Mouse (Mus musculus) v-Abl transformed pro-B cells (cell line): ENCODE data around the gene Psmd12.

Source experiments
- in situ Hi-C, 2 experiments: fragments of 400-800 bp; cut with MboI; formaldehyde crosslinking; loops; one replicate each; pipeline ENCODE4 v1.15.1; 2025; ENCODE audit not compliant: unreplicated experiment in 2 of 2

The Psmd12 gene

DNA sequence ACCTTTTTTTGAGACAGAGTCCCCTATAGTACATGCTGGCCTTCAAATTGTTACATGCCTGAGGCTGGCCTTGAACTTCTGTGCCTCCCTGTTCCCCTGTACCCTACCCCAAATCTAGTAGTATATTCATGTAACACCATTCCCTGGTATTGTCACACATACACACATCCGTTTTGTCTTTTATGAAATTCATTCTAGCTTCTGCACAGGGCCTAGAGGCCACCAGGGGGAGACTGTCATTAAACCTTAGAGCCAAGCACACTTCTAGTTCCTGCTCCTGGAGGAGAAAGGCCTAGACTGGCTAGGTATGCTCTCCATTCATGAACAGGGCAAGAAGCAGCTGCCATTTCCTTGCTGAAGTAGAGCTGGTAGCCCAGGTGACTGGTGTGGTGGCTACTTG lies 27.0 kb downstream of the Psmd12 start:
- in situ Hi-C loops: no loop called here

DNA sequence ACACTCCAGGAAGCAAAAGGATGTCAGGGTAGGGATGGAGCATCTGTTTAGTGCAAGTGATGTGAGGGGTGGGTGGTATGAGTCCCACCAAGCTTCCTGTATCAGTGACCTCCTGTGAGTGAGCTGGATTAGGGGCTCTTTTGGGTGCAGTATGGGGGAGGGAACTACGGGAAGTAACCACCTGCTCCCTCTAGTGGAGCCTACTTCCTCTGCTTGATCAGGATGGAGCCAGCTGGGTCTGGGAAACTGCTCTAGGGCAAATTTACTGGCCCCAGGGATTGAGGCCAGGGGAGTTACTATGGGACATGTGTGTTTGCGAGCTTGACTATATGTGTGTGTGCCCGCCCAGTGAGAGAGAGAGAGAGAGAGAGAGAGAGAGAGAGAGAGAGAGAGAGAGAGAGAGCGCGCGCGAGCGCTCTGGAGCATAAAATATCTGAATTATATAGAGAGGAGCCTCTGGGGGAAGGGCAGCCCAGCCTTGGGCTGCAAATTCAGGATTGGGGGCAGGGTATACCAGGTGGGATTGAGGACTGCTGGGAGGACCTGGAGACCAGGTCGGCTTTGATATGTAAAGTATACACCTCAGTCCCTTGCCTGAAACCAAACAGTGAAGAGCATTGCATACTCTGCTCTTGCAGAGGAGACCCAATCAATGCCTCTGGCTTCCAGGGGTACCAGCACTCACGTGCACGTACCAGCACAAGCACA lies 30.5 kb downstream of the Psmd12 start:
- in situ Hi-C loops: loop anchor here (5.0 kb wide), 2 partner anchors 348 to 483 kb away; no protein-coding TSS in a partner anchor

DNA sequence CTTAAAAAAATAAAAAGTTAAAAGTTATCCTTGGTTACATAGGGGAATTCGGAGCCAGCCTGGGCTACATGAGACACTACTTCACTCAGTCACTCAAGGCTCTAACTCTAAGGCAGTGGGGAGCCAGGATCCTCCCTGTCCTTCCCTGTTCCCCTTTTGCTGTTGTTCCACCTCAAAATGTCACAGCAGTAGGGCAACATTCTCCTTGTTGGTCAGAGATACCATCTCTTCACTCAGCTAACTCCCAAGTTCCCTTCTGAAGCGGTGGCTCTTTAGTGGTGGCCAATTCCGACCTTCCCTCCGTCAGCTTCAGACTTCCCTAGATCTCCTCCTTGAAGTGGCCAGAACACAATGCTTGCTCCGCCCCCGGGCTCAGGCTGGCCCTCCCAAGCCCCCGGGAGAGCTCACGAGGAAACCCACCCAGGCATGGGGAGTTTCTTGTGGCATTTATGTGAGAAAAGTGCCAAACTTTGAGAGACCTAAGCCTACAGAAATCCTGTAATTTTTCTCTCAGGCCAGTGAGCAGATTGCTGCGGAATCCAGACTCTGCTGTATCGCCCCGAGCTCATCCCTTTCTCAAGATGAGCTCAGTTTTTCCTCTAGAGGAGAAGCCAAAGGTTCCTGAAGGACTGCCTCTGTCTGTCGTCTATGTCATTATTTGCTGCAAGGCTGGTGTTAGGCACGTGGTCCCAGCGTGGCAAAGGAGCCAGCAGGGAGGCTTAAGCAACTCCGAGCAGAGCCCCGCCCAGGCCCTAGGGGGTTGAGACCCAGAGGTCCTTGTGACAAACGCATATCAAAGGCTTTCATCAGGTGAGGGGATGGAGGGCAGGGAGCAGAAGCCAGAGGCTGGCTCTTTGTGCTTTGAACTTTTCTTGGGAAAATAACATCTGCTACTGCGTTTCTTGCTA lies 31.3 kb downstream of the Psmd12 start:
- in situ Hi-C loops: loop anchor here (5.0 kb wide), 2 partner anchors 347 to 482 kb away; no protein-coding TSS in a partner anchor

DNA sequence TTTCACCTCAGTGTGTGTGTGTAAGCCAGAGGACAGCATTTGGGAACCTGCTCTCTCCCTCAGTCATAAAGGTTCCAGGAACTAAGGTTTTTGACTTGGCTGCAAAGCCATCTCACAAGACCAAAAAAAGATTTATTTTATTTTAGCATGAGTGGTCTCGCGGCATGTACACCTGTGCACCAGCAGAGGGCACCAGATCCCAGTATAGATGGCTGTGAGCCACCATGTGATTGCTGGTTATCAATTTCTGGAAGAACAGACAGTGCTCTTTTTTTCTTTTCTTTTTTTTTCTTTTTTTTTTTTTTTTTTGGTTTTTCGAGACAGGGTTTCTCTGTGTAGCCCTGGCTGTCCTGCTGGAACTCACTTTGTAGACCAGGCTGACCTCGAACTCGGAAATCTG lies 32.7 kb downstream of the Psmd12 start:
- in situ Hi-C loops: loop anchor here (5.0 kb wide), 2 partner anchors 345 to 480 kb away; no protein-coding TSS in a partner anchor

DNA sequence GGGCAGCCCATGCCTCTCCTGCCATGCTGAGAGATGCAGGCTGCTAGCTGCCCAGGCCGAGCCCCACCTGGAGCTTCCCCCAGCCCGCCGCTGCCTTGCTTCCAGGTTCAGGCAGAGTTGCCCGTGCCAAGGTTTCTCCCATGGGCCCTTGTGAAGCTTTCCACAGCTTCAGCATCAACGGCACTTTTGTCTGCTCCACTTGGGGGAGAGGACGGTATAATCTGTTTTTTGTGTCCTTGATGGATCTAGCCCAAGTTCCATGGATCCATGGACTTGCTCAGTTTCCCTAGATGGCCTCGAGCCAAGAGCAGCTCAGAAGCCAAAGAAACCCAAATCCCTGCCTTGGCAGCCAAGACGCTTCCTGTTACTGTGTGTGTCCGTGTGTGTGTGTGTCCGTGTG lies 33.8 kb downstream of the Psmd12 start:
- in situ Hi-C loops: loop anchor here (5.0 kb wide), 2 partner anchors 344 to 479 kb away; no protein-coding TSS in a partner anchor

DNA sequence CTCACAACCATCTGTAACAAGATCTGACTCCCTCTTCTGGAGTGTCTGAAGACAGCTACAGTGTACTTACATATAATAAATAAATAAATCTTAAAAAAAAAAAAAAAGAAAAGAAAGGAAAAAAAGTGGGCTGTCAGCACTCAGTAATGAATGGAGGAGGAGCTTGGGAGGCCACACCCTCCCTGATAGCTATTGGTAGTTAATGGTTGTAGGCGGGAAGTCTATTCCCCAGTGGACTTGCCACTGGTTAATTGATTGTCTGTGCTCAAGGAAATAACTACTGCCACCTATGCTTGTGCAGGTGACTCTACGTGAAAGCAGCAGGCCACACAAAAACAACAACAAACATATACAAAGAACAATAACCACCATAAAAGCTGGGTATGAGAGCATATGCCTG lies 37.1 kb downstream of the Psmd12 start:
- in situ Hi-C loops: no loop called here

DNA sequence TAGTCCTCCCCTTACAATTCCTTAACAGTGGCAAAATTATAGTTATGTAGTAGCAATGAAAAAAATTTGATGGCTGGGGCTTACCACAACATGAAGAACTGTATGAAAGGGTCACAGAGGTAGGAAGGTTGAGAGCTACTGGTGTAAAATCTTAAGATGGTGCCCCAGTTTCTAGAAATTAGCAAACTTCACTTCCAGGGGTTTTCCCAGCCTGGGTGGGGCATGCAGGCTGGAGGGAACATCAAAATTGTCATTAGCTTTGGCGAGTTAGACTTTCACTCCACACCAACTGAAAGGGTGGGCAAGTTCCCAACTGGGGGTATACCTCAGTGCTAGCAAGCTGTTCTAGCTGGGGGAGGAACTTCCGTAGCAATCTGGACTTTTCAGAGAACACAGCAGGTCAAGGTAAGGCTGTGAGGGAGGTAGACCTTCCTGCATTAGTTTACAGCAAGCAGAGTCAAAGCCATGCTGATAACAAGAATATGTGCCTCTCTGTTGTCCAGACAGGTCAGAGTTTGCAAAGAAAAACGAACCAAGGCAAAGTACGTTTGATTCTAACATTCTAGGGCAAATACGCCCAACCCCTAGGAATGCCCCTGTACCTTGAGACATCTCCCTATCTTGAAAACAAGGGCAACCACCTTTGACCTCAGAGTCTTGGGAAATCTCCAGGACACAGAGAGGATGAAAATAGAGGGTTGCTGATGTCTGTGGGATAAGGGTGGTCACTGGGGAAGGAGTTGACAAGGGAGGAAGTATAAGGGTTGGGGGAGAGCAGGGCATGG lies 39.6 kb downstream of the Psmd12 start:
- in situ Hi-C loops: no loop called here

DNA sequence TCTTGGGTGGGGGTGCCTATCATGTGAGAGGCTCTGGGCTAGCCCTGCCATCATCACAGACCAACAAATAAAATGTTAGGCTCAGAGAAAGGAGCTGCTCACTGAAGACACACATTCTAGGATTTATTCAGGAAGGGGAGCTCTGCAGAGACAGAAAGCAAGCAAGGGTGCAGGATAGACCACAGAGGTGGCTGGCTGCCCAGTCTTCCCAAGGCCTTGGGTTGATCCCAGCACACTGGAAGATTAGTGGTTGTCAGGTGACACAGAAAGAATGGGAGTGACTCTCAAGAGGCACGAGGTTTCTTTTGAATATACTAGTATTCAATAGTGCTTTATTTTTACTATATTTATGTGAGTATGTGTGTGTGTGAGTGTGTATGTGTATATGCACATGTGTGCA lies 41.9 kb downstream of the Psmd12 start:
- in situ Hi-C loops: loop anchor here in 1 of 2 experiments (10.0 kb wide), 1 partner anchor 904 kb away; the partner anchor contains the start of gene Cep112

DNA sequence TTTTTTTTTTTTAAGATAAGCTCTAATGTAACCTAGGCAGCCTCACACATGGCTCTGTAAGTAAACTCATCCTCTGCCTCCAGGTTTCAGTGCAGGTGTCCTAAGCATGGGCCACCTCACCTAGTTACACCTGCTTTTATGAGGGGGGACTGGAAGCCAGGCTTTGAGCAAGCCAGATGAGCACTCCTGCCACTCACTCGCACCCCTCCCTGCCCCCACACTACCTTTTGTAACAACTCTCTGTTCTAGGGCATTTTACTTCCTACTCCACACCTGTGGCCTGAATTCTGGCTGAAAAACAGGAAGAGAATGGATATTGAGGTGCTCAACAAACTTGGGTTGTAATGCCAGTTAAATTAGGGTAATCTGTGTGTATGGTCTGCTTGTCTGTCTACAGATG lies 45.7 kb downstream of the Psmd12 start:
- in situ Hi-C loops: loop anchor here in 1 of 2 experiments (10.0 kb wide), 1 partner anchor 900 kb away; the partner anchor contains the start of gene Cep112

DNA sequence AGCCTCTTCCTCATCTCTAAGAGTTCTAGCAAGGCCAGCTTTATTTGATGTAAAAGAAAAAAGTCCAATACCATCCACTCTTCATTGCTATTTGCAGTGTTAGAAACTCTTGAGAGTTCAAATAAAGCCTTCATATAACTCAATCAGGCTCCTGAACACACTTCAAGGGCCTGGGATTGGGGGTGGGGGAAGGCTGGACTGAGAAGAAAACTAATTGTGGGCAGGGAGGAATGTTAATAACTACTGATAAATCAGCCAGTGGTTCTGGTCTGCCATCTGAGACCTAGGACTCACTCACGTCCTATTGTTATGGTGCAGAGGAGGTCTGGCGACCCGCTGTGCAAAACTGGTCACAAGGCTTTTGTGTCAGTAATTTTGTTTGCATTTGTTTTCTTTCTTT lies 48.3 kb downstream of the Psmd12 start:
- in situ Hi-C loops: loop anchor here in 1 of 2 experiments (10.0 kb wide), 1 partner anchor 897 kb away; the partner anchor contains the start of gene Cep112

DNA sequence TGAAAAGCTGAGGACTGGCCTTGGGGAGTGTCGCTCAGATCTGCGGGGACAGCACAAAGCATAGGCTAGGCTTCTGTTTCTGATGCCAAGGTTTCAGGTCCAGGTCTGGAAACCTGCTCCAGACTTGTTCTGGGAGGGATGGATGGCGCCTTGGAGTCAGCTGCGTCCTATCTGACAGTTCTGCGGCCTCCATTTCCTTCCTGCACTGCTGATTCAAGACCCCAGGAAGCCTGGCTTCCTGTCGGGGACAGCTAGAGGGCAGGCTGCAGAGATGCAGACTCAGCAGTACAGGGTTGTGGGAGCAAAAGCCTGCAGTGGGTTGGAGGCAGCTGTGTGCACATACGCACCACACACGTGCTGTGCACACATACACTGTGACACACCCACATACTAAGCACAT lies 50.0 kb downstream of the Psmd12 start:
- in situ Hi-C loops: loop anchor here in 1 of 2 experiments (10.0 kb wide), 1 partner anchor 895 kb away; the partner anchor contains the start of gene Cep112

DNA sequence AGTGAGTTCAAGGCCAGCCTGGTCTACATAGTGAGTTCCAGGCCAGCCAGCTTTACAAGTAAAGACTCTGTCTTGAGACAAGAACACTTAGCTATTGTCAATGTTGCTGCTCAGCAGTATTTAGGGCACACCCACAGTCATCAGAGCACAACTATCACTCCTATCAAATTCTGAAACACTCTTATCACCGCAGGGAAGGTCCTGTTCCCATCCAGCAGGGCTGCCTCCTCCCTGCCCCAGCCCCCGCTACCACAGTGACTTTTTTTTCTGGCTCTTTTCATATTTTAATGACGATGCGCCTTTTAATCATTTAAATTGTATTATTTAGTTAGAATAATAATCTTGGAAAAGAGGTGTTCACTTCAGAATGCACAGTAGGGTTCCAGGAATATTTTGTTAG lies 52.2 kb downstream of the Psmd12 start:
- in situ Hi-C loops: no loop called here

DNA sequence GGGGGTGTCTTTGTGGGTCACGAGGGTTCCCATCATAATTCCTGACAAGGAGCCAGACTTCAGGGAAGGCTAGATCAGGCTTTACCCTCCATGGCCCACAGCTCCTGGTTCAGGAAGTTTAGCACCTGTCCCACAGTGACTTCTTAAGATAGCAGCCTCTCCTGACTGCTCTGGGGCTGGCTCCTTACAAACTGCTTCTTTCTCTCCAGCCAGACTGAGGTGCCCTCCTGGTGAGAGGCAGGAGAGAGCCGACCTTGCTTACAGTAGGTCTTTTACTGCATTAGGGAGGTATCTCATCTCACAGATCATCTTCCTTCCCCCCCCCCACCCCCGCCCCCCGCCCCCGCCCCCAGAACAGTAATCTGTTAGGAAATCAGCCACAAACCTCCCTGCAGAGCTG lies 53.0 kb downstream of the Psmd12 start:
- in situ Hi-C loops: no loop called here

DNA sequence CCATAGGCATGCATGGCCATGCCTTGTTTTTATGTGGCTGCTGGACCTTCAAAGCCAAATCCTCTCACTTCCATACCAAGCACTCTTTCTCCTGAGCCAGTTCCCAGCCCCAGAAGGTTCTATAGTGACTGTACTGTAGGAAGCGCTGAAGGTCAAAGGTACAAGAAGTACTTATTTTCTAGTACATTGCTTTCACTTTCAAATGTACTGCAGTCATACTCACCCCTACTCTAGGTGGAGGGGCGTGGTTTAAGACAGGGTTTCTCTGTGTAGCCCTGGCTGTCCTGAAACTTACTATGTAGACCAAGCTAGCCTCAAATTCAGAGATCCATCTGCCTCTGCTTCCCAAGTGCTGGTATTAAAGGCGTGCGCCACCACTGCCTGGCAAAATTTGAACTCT lies 59.7 kb downstream of the Psmd12 start:
- in situ Hi-C loops: no loop called here

DNA sequence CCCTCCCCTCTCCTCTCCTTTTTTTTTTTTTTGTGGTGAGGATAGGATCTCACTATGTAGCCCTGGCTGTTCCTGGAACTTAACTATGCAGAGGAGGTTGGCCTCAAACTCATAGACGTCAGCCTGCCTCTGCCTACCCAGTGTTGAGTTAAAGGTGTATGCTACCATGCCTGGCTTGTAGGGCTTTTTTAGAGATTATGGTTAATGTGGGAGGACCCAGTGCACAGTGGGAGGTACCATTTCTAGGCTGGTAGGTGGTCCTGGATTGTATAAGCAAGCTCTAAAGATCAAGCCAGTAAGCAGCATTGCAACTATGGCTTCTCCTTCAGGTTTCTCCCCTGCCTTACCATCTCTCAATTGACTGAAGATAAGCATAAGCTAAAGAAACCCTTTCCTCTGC lies 61.1 kb downstream of the Psmd12 start:
- in situ Hi-C loops: no loop called here

DNA sequence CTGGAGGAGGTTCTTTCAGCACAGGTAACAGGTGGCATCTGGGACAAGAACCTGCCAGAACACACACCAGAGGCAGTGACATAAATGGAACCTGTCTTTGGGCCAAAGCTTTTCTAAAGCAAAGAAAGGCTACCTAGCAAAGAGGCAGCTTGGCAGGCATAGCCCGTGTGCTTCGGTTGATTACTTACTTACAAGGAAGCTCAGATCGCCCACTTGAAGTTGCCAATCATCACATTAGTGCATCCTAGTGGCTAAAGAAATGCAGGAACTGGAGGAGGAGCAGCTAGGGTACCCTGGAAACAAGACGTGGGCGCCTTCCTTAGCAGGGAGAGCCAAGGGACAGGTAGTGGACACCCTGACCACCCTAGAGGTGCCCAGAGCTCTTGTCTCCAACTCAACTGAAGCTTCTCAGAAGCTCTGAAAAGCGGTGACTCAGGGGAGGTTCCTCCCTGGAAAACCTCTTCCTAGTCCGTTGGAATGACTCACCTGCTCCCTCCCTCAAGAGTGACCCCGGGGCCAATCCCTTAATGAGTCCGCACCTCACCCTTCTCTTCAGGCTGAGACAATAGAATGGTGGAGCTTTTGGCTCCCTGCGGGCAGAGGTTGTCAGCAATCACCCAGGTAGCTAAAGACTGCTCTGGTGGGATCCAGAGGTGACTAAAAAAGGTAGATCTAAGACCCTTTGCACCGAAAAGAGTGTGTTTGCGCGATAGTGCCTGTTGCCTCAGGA lies 66.6 kb downstream of the Psmd12 start:
- in situ Hi-C loops: no loop called here

DNA sequence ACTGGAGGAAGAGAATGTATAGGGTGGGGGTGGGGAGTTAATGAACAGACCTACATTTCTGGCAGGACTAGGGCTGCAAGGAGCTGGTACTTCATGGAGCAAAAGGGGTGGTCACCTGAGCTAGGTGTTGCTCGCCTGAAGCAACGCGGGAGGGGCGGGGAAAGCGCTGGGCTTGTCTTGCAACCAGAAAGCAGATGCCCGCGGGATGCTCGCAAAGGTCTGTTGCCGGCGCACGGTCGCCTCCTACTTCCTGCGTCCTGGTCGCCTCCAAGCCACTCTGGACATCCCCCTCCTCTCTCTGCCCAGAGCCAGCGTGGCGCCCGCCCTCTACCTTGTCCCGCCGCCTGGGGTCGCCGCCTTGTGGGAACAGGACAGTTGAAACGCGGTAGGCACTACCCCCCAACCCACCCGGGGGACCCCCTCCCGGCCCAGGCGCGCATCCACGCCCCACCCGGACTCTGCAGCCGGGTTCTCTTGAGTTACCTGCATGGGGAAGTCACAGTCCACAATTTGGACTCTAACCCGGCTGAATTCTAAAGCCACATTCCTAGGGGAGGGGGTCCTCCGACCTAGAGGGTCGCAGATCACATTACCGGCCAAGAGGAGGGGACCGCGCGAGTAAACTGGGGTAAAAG lies 67.5 kb downstream of the Psmd12 start:
- in situ Hi-C loops: no loop called here

DNA sequence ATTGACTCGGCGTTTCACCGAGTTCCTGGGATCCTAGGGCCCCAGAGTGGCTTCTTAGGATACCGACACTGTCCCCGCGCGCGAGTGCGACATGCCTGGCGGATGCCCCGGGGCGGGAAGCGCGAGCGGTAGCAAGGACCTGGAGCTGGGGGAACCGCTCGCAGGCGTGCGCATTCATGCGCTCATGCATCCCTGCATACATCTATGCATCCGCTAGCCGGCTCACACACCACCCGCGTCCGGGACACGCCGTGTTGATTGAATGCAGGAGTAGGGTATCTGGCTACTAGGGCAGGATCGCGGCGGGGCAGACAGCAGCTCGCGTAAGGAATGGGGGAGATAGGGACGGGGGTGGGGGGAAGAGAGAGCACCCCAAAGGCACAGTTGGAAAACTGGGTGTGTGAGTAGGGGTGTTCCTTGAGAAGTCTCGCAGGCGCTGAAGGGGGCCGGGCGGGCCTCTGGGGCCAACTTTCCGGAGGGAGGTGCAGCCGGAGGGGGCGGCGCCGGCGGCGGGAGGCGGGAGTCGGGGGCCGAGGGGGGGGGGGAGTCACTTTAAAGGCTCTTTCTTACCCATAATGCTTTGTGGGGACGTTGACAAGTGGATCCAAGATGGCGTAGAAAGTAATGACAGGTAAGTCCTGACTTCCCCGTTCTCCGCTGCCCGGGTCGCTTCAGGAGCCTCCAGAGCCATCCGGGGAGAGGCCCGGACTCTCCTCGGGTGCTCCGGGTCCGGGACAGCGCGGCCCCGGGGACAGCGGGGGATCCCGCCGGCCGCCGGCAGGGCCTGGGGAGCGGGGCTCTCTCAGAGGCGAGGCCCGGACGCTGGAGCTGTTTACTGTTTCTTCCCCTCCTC lies 68.3 kb downstream of the Psmd12 start, which contains the start of gene Helz:
Gene Helz, plus strand, starts transcription at position 580 of the 853 bp plus-strand sequence.
- in situ Hi-C loops: no loop called here
